Mouse (Mus musculus): ENCODE measurements around the gene Yipf2. TPM values are rescaled to one million over a fixed set of nuclear protein-coding genes. Genes with fewer than 3 reads are reported as not detected.

Gene Yipf2
- polyA plus RNA-seq, 1 experiment from 2014 or later: 17.5 TPM

- DNase-seq (ENCODE audit: low spot score): no peak
- no peaks in the 10 kb centered on the region for H3K27me3 ChIP-seq (ENCODE audit: control insufficient read depth, insufficient read depth, low read length)
- H3K36me3 ChIP-seq (ENCODE audit: control insufficient read depth, insufficient read depth, low read length): no peaks in the 10 kb centered on the region
- H3K4me2 ChIP-seq (ENCODE audit: low read depth): no peak overlapping the region
- H3K27ac ChIP-seq (ENCODE audit: low read depth, low read length): no peak overlapping the region
- WGBS: 94% methylated on average over 2 of the region's 2 CpGs
- H3K9me3 ChIP-seq (ENCODE audit: control insufficient read depth, low read length): no peaks in the 10 kb centered on the region
- no peak overlapping the region for H3K9ac ChIP-seq (ENCODE audit: low read length)
- H3K4me1 ChIP-seq (ENCODE audit: control insufficient read depth, insufficient read depth, low read length): no peaks in the 10 kb centered on the region
- H3K4me3 ChIP-seq (ENCODE audit: low read depth, low read length): no peak overlapping the region
- ATAC-seq (ENCODE audit: insufficient read depth, low FRiP score, low TSS enrichment): no peak
Measured at GRCm38 (mm10) chr9:21557556-21557955, 35.1 kb downstream of the Yipf2 start.

GRCm38 (mm10) chr9:21556996-21557395 is 35.6 kb downstream of the Yipf2 start:
- Histone ChIP-seq H3K4me3 (ENCODE audit: low read depth, low read length) (no peak overlapping the region), H3K4me2 (ENCODE audit: low read depth) (no peak overlapping the region), H3K27me3 (ENCODE audit: control insufficient read depth, insufficient read depth, low read length) (no peaks in the 10 kb centered on the region), H3K9ac (ENCODE audit: low read length) (no peak overlapping the region), H3K36me3 (ENCODE audit: control insufficient read depth, insufficient read depth, low read length) (no peaks in the 10 kb centered on the region), H3K27ac (ENCODE audit: low read depth, low read length) (no peak overlapping the region), H3K4me1 (ENCODE audit: control insufficient read depth, insufficient read depth, low read length) (no peaks in the 10 kb centered on the region), H3K9me3 (ENCODE audit: control insufficient read depth, low read length) (no peaks in the 10 kb centered on the region)
- whole genome bisulfite sequencing: 91% methylated on average over 2 of the region's 2 CpGs
- no peak for DNase-seq (ENCODE audit: low spot score)
- ATAC-seq (ENCODE audit: insufficient read depth, low FRiP score, low TSS enrichment): no peak

GRCm38 (mm10) chr9:21555198-21555742 is 37.4 kb downstream of the Yipf2 start:
- ATAC-seq (ENCODE audit: insufficient read depth, low FRiP score, low TSS enrichment) (no peak), DNase-seq (ENCODE audit: low spot score) (no peak)
- Histone ChIP-seq H3K4me3 (ENCODE audit: low read depth, low read length) (no peak overlapping the region), H3K36me3 (ENCODE audit: control insufficient read depth, insufficient read depth, low read length) (peaks cover 4% of the 10 kb centered on the region; the same call in 1 of the 2 replicates), H3K4me2 (ENCODE audit: low read depth) (no peak overlapping the region), H3K27ac (ENCODE audit: low read depth, low read length) (no peak overlapping the region), H3K9ac (ENCODE audit: low read length) (no peak overlapping the region), H3K27me3 (ENCODE audit: control insufficient read depth, insufficient read depth, low read length) (no peaks in the 10 kb centered on the region), H3K9me3 (ENCODE audit: control insufficient read depth, low read length) (no peaks in the 10 kb centered on the region), H3K4me1 (ENCODE audit: control insufficient read depth, insufficient read depth, low read length) (no peaks in the 10 kb centered on the region)
- 81% methylated on average over 6 of the region's 6 CpGs for WGBS

- peaks cover 4% of the 10 kb centered on the region; the same call in 1 of the 2 replicates for H3K36me3 ChIP-seq (ENCODE audit: control insufficient read depth, insufficient read depth, low read length)
- 92% methylated on average over 6 of the region's 6 CpGs for WGBS
Measured at GRCm38 (mm10) chr9:21553607-21554273, 38.9 kb downstream of the Yipf2 start.

GRCm38 (mm10) chr9:21551049-21551448 is 41.6 kb downstream of the Yipf2 start:
- Histone ChIP-seq H3K36me3 (ENCODE audit: control insufficient read depth, insufficient read depth, low read length) (peaks cover 4% of the 10 kb centered on the region; the same call in 1 of the 2 replicates), H3K27ac (ENCODE audit: low read depth, low read length) (no peak overlapping the region), H3K9me3 (ENCODE audit: control insufficient read depth, low read length) (no peaks in the 10 kb centered on the region), H3K27me3 (ENCODE audit: control insufficient read depth, insufficient read depth, low read length) (no peaks in the 10 kb centered on the region), H3K9ac (ENCODE audit: low read length) (no peak overlapping the region), H3K4me1 (ENCODE audit: control insufficient read depth, insufficient read depth, low read length) (peaks cover 8% of the 10 kb centered on the region), H3K4me3 (ENCODE audit: low read depth, low read length) (no peak overlapping the region), H3K4me2 (ENCODE audit: low read depth) (no peak overlapping the region)
- WGBS: 97% methylated on average over 2 of the region's 2 CpGs
- ATAC-seq (ENCODE audit: insufficient read depth, low FRiP score, low TSS enrichment) (no peak), DNase-seq (ENCODE audit: low spot score) (no peak)

More at GRCm38 (mm10) chr9:21553607-21554273, 38.9 kb downstream of the Yipf2 start:
- DNase-seq (ENCODE audit: low spot score) (no peak), ATAC-seq (ENCODE audit: insufficient read depth, low FRiP score, low TSS enrichment) (no peak)
- H3K27ac ChIP-seq (ENCODE audit: low read depth, low read length): no peak overlapping the region
- peaks cover under 1% of the 10 kb centered on the region; the same call in 1 of the 2 replicates for H3K4me1 ChIP-seq (ENCODE audit: control insufficient read depth, insufficient read depth, low read length)
- H3K27me3 ChIP-seq (ENCODE audit: control insufficient read depth, insufficient read depth, low read length): no peaks in the 10 kb centered on the region
- H3K9me3 ChIP-seq (ENCODE audit: control insufficient read depth, low read length): no peaks in the 10 kb centered on the region
- H3K9ac ChIP-seq (ENCODE audit: low read length): no peak overlapping the region; the same call in 1 of the 2 replicates
- no peak overlapping the region for H3K4me3 ChIP-seq (ENCODE audit: low read depth, low read length)
- no peak overlapping the region for H3K4me2 ChIP-seq (ENCODE audit: low read depth)

GRCm38 (mm10) chr9:21547075-21547941 is 45.3 kb downstream of the Yipf2 start:
- ATAC-seq (ENCODE audit: insufficient read depth, low FRiP score, low TSS enrichment): peak; percentile 41
- WGBS: under 1% methylated on average over 37 of the region's 66 CpGs
- peak overlapping the region; percentile 46 for H3K4me2 ChIP-seq (ENCODE audit: low read depth)

GRCm38 (mm10) chr9:21546789-21547074 is 45.9 kb downstream of the Yipf2 start, which contains the start of gene Carm1:
Carm1 (plus strand) TSS chr9:21546894.
- Histone ChIP-seq H3K4me2 (ENCODE audit: low read depth) (peak within 1 kb of the TSS; percentile 81), H3K9ac (ENCODE audit: low read length) (peak within 1 kb of the TSS; percentile 96), H3K4me1 (ENCODE audit: control insufficient read depth, insufficient read depth, low read length) (peaks cover 13% of the 10 kb centered on the region), H3K27ac (ENCODE audit: low read depth, low read length) (peak within 1 kb of the TSS; percentile 97), H3K27me3 (ENCODE audit: control insufficient read depth, insufficient read depth, low read length) (no peaks in the 10 kb centered on the region), H3K36me3 (ENCODE audit: control insufficient read depth, insufficient read depth, low read length) (peaks cover 4% of the 10 kb centered on the region; the same call in 1 of the 2 replicates), H3K4me3 (ENCODE audit: low read depth, low read length) (peak within 1 kb of the TSS; percentile 84), H3K9me3 (ENCODE audit: control insufficient read depth, low read length) (no peaks in the 10 kb centered on the region)
- 0% methylated on average over 9 of the region's 52 CpGs for WGBS
- ATAC-seq (ENCODE audit: insufficient read depth, low FRiP score, low TSS enrichment): peak; percentile 62
- DNase-seq (ENCODE audit: low spot score): no peak

More at GRCm38 (mm10) chr9:21547075-21547941, 45.3 kb downstream of the Yipf2 start:
- Histone ChIP-seq H3K27ac (ENCODE audit: low read depth, low read length) (peak overlapping the region; percentile 97), H3K4me1 (ENCODE audit: control insufficient read depth, insufficient read depth, low read length) (peaks cover 13% of the 10 kb centered on the region), H3K27me3 (ENCODE audit: control insufficient read depth, insufficient read depth, low read length) (no peaks in the 10 kb centered on the region), H3K36me3 (ENCODE audit: control insufficient read depth, insufficient read depth, low read length) (peaks cover 4% of the 10 kb centered on the region; the same call in 1 of the 2 replicates), H3K9me3 (ENCODE audit: control insufficient read depth, low read length) (no peaks in the 10 kb centered on the region), H3K4me3 (ENCODE audit: low read depth, low read length) (peak overlapping the region; percentile 84), H3K9ac (ENCODE audit: low read length) (peak overlapping the region; percentile 96)
- peak; percentile 64 for DNase-seq (ENCODE audit: low spot score)

- Histone ChIP-seq H3K27me3 (ENCODE audit: control insufficient read depth, insufficient read depth, low read length) (no peaks in the 10 kb centered on the region), H3K27ac (ENCODE audit: low read depth, low read length) (peak overlapping the region; percentile 97), H3K4me1 (ENCODE audit: control insufficient read depth, insufficient read depth, low read length) (peaks cover 13% of the 10 kb centered on the region), H3K9me3 (ENCODE audit: control insufficient read depth, low read length) (no peaks in the 10 kb centered on the region), H3K9ac (ENCODE audit: low read length) (peak overlapping the region; percentile 65), H3K36me3 (ENCODE audit: control insufficient read depth, insufficient read depth, low read length) (peaks cover 4% of the 10 kb centered on the region; the same call in 1 of the 2 replicates), H3K4me2 (ENCODE audit: low read depth) (peak overlapping the region; percentile 81), H3K4me3 (ENCODE audit: low read depth, low read length) (peak overlapping the region; percentile 84)
- DNase-seq (ENCODE audit: low spot score) (peak; percentile 100), ATAC-seq (ENCODE audit: insufficient read depth, low FRiP score, low TSS enrichment) (peak; percentile 92)
- under 1% methylated on average over 58 of the region's 67 CpGs for WGBS
Measured at GRCm38 (mm10) chr9:21545916-21546788, 46.5 kb downstream of the Yipf2 start.

All from neural tube, embryonic 11.5 days (tissue).